Mouse (Mus musculus) gastrocnemius, postnatal 14 days (tissue): Measurements from ENCODE around the gene Tnfsf12. TPM values are rescaled to one million over a fixed set of nuclear protein-coding genes. Genes with fewer than 3 reads are reported as not detected.
A peak's percentile ranks its signal among the peaks of the same experiment; 100 is the strongest.

Source experiments
- DNase-seq: peaks from one replicate; pipeline ENCODE4 v3.0.0; 2021; ENCODE audit warnings: mixed read lengths
- intact Hi-C: fragments of 180-260 bp; cut with DNase I; formaldehyde crosslinking; loops from one replicate; pipeline ENCODE4 v1.15.1; 2025; ENCODE audit warnings: low total_unique reads
- microRNA-seq, 2 experiments: library from miRNA; unstranded; fragments of <30 nt; microRNA quantifications; one replicate each; pipeline ENCODE4 v1.2.0; 2021
- total RNA-seq, 2 experiments: library from RNA; stranded (reverse); gene quantifications; 2 replicates each; pipeline ENCODE4 v1.2.3; 2021

Gene Tnfsf12
- total RNA-seq, 2 experiments from 2014 or later = 14.0 to 14.8 TPM

DNA sequence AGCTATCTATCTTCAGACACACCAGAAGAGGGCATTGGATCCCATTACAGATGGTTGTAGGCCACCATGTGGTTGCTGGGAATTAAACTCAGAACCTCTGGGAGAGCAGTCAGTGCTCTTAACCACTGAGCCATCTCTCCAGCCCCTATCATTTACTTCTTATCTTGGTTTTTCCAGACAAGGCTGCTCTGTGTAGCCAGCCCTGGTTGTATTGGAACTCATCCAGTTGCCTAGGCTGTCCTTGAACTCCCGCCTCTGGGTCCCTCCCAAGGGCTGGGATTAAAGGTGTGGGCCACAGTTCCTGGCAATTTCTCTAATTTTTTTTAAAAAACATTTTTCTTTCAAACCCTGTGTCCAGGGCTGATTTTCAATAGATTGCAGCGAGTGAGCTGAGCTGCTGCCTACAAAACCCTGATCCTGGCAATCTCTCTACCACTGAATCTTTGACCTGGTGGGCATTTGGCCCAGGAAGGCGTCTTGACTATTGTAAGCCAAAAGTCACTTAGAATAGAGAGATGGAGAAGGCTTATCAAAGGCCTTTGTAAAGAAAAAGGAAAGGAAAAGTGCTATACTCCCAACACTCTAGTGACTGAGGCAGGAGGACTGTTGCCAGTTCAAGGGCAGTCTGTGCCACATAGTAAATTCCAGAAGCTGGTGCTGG lies 34.3 kb downstream of the Tnfsf12 start:
- no peak for DNase-seq
- intact Hi-C loops = no loop called here

DNA sequence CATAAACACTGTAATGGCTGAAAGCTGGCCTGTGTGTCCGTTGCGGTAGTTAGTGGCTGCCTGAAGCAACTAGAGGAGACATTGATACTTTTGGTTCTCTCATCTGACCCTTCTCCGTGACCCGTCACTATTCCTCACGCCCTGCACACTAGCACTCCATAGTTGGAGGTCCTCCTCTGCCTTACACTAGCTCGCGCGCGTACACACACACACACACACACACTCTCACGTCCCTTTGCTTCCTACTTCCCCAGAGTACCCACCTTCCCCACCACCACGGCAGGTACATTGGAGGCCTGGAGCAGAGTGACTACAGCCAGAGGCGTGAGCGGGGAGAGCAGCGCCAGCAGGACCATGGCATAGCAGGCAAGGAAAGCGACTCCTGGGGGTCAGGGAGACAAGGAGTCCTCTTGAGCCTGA lies 38.2 kb downstream of the Tnfsf12 start:
- no peak for DNase-seq
- intact Hi-C loops = no loop called here

DNA sequence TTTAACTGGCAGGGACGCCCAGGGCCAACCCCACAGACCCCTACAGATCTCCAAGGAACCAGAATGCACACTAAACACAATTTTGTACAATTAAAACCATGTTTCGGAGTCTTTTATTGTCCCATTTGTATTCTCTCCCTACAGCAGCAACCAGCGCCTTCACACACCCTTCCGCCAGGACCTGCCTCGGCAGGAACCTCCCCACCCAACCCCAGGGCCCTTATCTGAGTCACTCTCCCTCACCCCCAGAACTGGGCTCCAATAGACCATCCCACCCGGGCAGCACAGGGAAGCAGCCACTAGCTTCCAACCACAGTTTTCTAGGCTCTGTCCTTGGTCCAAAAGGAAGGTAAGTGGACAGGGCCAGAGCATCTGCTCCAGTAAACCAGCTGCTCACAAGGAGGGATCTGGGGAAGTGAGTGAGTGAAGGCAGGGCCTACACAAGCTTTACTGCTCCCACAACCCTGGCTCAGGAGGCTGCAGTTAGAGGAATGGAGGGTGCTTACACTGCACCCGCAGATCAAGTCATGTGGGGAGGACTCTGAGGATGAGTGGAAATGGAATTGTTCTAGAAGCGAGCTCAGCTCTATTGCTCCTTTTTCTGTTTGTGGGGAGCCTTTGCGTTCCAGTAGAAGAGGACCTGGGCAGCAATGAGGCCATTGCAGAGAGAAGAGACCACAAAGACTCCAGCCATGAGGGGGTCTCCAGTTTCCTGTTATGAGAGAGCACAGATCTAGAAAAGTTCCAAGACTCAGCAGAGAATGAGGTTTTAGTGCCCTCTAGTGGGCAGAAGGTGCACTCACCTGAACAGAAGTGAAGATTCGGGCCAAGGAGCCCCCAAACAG lies 38.8 kb downstream of the Tnfsf12 start:
- intact Hi-C loops = no loop called here
- DNase-seq = no peak

GRCm38 (mm10) chr11:69656065-69656455 lies 39.6 kb downstream of the Tnfsf12 start:
- DNase-seq = no peak
- intact Hi-C loops = no loop called here

- intact Hi-C loops = no loop called here
- peak; percentile 70 for DNase-seq
These were observed 40.2 kb downstream of the Tnfsf12 start, which contains the start of gene Sox15 for GRCm38 (mm10) chr11:69655264-69656064. Sox15 (plus strand) TSS chr11:69655314.

GRCm38 (mm10) chr11:69654760-69655159 lies 40.9 kb downstream of the Tnfsf12 start:
- no peak for DNase-seq
- intact Hi-C loops = no loop called here

DNA sequence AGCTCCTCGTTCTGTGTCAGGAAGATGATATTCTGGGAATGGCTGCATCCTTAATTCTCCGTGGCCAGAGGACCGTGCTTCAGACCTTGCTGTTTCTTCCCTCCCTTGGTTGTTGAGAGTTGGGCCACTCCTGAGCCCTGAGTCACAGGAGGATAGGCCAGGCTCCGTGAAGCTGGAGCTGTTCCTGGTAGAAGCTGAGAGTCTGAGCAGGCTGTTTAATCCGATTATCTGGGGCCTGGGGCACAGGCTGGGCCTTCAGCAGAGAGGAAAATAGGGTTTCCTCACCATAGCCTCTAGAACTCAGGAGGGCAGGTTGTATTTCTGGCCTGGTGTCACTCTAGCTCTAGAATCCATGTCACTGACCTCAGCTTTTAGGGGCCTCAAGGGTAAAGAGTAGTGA lies 42.2 kb downstream of the Tnfsf12 start:
- DNase-seq = no peak
- intact Hi-C loops = no loop called here

- DNase-seq = no peak
- intact Hi-C loops = no loop called here
These were observed 49.8 kb downstream of the Tnfsf12 start for GRCm38 (mm10) chr11:69645860-69646259.

Small RNA genes lying within 50 kb of the gene (microRNA-seq; reads per million reads assigned to microRNA genes)
- 2.5 to 3.2 reads per million in 2 experiments for gene Mir1934

Other genes starting within 250 kb of the Tnfsf12 start
- gene Dnah2, start 146.7 kb downstream of the Tnfsf12 start, total RNA-seq = under 1 TPM; 0.06 to 0.07 TPM
- 1 to 10 TPM in 1 of 2 experiments, under 1 TPM in 1; 0.71 to 1.3 TPM for gene Efnb3, start 135.6 kb downstream of the Tnfsf12 start, total RNA-seq
- gene Wrap53, start 115.6 kb downstream of the Tnfsf12 start, total RNA-seq = 1 to 10 TPM; 3.5 to 4.0 TPM
- gene Trp53, start 115.5 kb downstream of the Tnfsf12 start, total RNA-seq = 10 to 100 TPM; 15.2 to 22.7 TPM
- gene Atp1b2, start 89.9 kb downstream of the Tnfsf12 start, total RNA-seq = 100 to 1,000 TPM; 384 to 403 TPM
- gene Shbg, start 77.9 kb downstream of the Tnfsf12 start, total RNA-seq = under 1 TPM; 0.38 to 0.47 TPM
- 1 to 10 TPM; 4.9 to 5.0 TPM for gene Sat2, start 73.8 kb downstream of the Tnfsf12 start, total RNA-seq
- 10 to 100 TPM; 55.3 to 66.5 TPM for gene Fxr2, start 62.9 kb downstream of the Tnfsf12 start, total RNA-seq
- not detected for gene Sox15, start 40.5 kb downstream of the Tnfsf12 start, total RNA-seq
- 10 to 100 TPM; 11.8 to 12.1 TPM for gene Mpdu1, start 33.2 kb downstream of the Tnfsf12 start, total RNA-seq
- 1 to 10 TPM; 4.0 to 4.6 TPM for gene Cd68, start 29.7 kb downstream of the Tnfsf12 start, total RNA-seq
- 100 to 1,000 TPM; 141 to 170 TPM for gene Eif4a1, start 23.4 kb downstream of the Tnfsf12 start, total RNA-seq
- 10 to 100 TPM; 22.4 to 23.2 TPM for gene Senp3, start 13.8 kb downstream of the Tnfsf12 start, total RNA-seq
- gene Tnfsf13, start 10.1 kb downstream of the Tnfsf12 start, total RNA-seq = 1 to 10 TPM; 1.3 to 1.8 TPM
- 1 to 10 TPM; 2.2 to 3.0 TPM for gene Tnfsfm13, start 249 bp upstream of the Tnfsf12 start, total RNA-seq
- gene Polr2a, start 62.8 kb upstream of the Tnfsf12 start, total RNA-seq = 10 to 100 TPM; 36.4 to 39.1 TPM
- gene Slc35g3, start 66.1 kb upstream of the Tnfsf12 start, total RNA-seq = not detected
- gene Zbtb4, start 70.1 kb upstream of the Tnfsf12 start, total RNA-seq = 10 to 100 TPM; 18.2 to 21.3 TPM
- gene Chrnb1, start 100.1 kb upstream of the Tnfsf12 start, total RNA-seq = 10 to 100 TPM; 75.5 to 80.7 TPM
- 1 to 10 TPM; 6.6 to 8.0 TPM for gene Fgf11, start 106.0 kb upstream of the Tnfsf12 start, total RNA-seq
- under 1 TPM; 0.16 to 0.27 TPM for gene Tmem102, start 109.8 kb upstream of the Tnfsf12 start, total RNA-seq
- not detected for gene Gm39566, start 119.4 kb upstream of the Tnfsf12 start, total RNA-seq
- not detected for gene Spem2, start 122.6 kb upstream of the Tnfsf12 start, total RNA-seq
- not detected for gene Spem1, start 126.3 kb upstream of the Tnfsf12 start, total RNA-seq
- gene Nlgn2, start 141.9 kb upstream of the Tnfsf12 start, total RNA-seq = 1 to 10 TPM; 6.8 to 7.4 TPM
- gene Tmem256, start 142.7 kb upstream of the Tnfsf12 start, total RNA-seq = 100 to 1,000 TPM; 104 to 108 TPM
- gene Plscr3, start 150.5 kb upstream of the Tnfsf12 start, total RNA-seq = 10 to 100 TPM; 16.5 to 22.4 TPM
- gene Tnk1, start 162.9 kb upstream of the Tnfsf12 start, total RNA-seq = under 1 TPM in 1 of 2 experiments, not detected in 1; 0.10 TPM
- gene Tmem95, start 182.2 kb upstream of the Tnfsf12 start, total RNA-seq = not detected
- gene Kctd11, start 185.6 kb upstream of the Tnfsf12 start, total RNA-seq = 1 to 10 TPM; 2.0 TPM
- under 1 TPM; 0.33 to 0.55 TPM for gene Acap1, start 199.7 kb upstream of the Tnfsf12 start, total RNA-seq
- gene 2810408A11Rik, start 205.1 kb upstream of the Tnfsf12 start, total RNA-seq = under 1 TPM; 0.62 to 0.84 TPM
- 10 to 100 TPM; 27.2 to 29.1 TPM for gene Neurl4, start 205.2 kb upstream of the Tnfsf12 start, total RNA-seq
- gene Gps2, start 218.0 kb upstream of the Tnfsf12 start, total RNA-seq = 10 to 100 TPM; 21.8 to 24.2 TPM
- 100 to 1,000 TPM; 567 to 637 TPM for gene Eif5a, start 226.1 kb upstream of the Tnfsf12 start, total RNA-seq
- gene Ybx2, start 239.9 kb upstream of the Tnfsf12 start, total RNA-seq = 1 to 10 TPM; 2.1 to 4.3 TPM